Mouse (Mus musculus) stomach, postnatal 0 days (tissue): ENCODE measurements around the gene Gm44790. TPM values are rescaled to one million over a fixed set of nuclear protein-coding genes. Genes with fewer than 3 reads are reported as not detected.

Experiments
- ATAC-seq: fragments of 200-750 bp; cut with Nextera tagmentation; 2 replicates; pipeline ENCODE4 v1.8.0; 2017; ENCODE audit not compliant: low FRiP score, low TSS enrichment
- DNase-seq: peaks from one replicate; pipeline ENCODE4 v3.0.0-alpha.2; 2016; ENCODE audit warnings: low spot score
- H3K27ac ChIP-seq: fragments of 300-500 bp; sonication (generic); replicated peaks from 2 replicates; pipeline ENCODE4 v1.5.1; 2014; ENCODE audit warnings: mild to moderate bottlenecking, control low read depth
- H3K27me3 ChIP-seq: fragments of 300-500 bp; sonication (generic); 2 replicates; pipeline ENCODE4 v1.6.1; 2014; ENCODE audit warnings: low read length; ENCODE audit not compliant: control insufficient read depth, insufficient read depth
- H3K36me3 ChIP-seq: fragments of 300-500 bp; sonication (generic); 2 replicates; pipeline ENCODE4 v1.6.1; 2014; ENCODE audit warnings: low read length, mixed read lengths; ENCODE audit not compliant: control insufficient read depth, insufficient read depth
- H3K4me1 ChIP-seq: fragments of 300-500 bp; sonication (generic); replicated peaks from 2 replicates; pipeline ENCODE4 v1.6.1; 2014; ENCODE audit warnings: antibody characterized with exemption; ENCODE audit not compliant: control insufficient read depth, insufficient read depth
- H3K4me2 ChIP-seq: fragments of 300-500 bp; sonication (generic); replicated peaks from 2 replicates; pipeline ENCODE4 v1.6.1; 2014; ENCODE audit warnings: low read depth, mild to moderate bottlenecking, control low read depth, moderate library complexity
- H3K4me3 ChIP-seq: fragments of 300-500 bp; sonication (generic); 2 replicates; pipeline ENCODE4 v1.5.1; 2014; ENCODE audit warnings: low read depth, low read length, control low read depth
- H3K9ac ChIP-seq: fragments of 300-500 bp; sonication (generic); 2 replicates; pipeline ENCODE4 v1.6.1; 2014; ENCODE audit warnings: mild to moderate bottlenecking, low read length, control low read depth, mixed read lengths
- H3K9me3 ChIP-seq: fragments of 300-500 bp; sonication (generic); 2 replicates; pipeline ENCODE4 v1.6.1; 2016; ENCODE audit warnings: low read length; ENCODE audit not compliant: control insufficient read depth
- CTCF ChIP-seq: IDR thresholded peaks from 2 replicates; pipeline ENCODE4 v1.5.1; 2016; ENCODE audit warnings: antibody characterized with exemption, low read depth, mild to moderate bottlenecking, moderate library complexity
- EP300 ChIP-seq: optimal IDR thresholded peaks from 2 replicates; pipeline ENCODE3; 2016; ENCODE audit warnings: antibody characterized with exemption
- WGBS: fragments of 180-500 bp; shearing (Covaris S2); extraction: QIAGEN DNeasy Blood & Tissue Kit; methylation state at CpG from one replicate; pipeline ENCODE4 v1.1.7; 2014; 5-methylcytosine and 5-hydroxymethylcytosine counted together
- polyA plus RNA-seq: library from polyadenylated mRNA; unstranded; fragments of >200 nt; fragmentation: Nextera tagmentation; extraction: Ambion mirVana; gene quantifications from 2 replicates; pipeline ENCODE4 v1.2.1, GENCODE M21; 2015

Gm44790 gene
- polyA plus RNA-seq, 1 experiment from 2014 or later: not detected

- Histone ChIP-seq H3K9me3 (no peaks in the 10 kb centered on the region), H3K27ac (peak overlapping the region; percentile 45; the same call in 1 of the 2 replicates), H3K4me1 (no peaks in the 10 kb centered on the region), H3K36me3 (peaks cover 13% of the 10 kb centered on the region; the same call in 1 of the 2 replicates), H3K27me3 (no peaks in the 10 kb centered on the region), H3K4me3 (no peak overlapping the region), H3K4me2 (peak overlapping the region; percentile 65), H3K9ac (no peak overlapping the region)
- 72% methylated on average over 9 of the region's 9 CpGs for WGBS
- ATAC-seq: no peak
- DNase-seq: no peak
- no peak for TF ChIP-seq EP300
- TF ChIP-seq CTCF: no peak
These were observed 31.4 kb upstream of the Gm44790 start for GRCm38 (mm10) chr6:86395021-86395420.

GRCm38 (mm10) chr6:86395969-86396368 lies 30.5 kb upstream of the Gm44790 start:
- H3K27me3 ChIP-seq: no peaks in the 10 kb centered on the region
- 24% methylated on average over 10 of the region's 10 CpGs for WGBS
- peak overlapping the region; percentile 89 for H3K9ac ChIP-seq
- H3K27ac ChIP-seq: peak overlapping the region; percentile 94
- no peak for DNase-seq
- peak overlapping the region; percentile 65 for H3K4me2 ChIP-seq
- no peaks in the 10 kb centered on the region for H3K9me3 ChIP-seq
- TF ChIP-seq EP300 (no peak), CTCF (no peak)
- no peak for ATAC-seq
- no peaks in the 10 kb centered on the region for H3K4me1 ChIP-seq
- H3K36me3 ChIP-seq: peaks cover 5% of the 10 kb centered on the region; the same call in 1 of the 2 replicates
- H3K4me3 ChIP-seq: peak overlapping the region; percentile 94

- H3K36me3 ChIP-seq: peaks cover 2% of the 10 kb centered on the region; the same call in 1 of the 2 replicates
- H3K9ac ChIP-seq: peak within 1 kb of the TSS; percentile 89
- H3K27ac ChIP-seq: peak within 1 kb of the TSS; percentile 94
- DNase-seq (peak; percentile 90), ATAC-seq (peak; percentile 87)
- TF ChIP-seq CTCF (no peak), EP300 (no peak)
- no peaks in the 10 kb centered on the region for H3K27me3 ChIP-seq
- peak within 1 kb of the TSS; percentile 65 for H3K4me2 ChIP-seq
- no peaks in the 10 kb centered on the region for H3K4me1 ChIP-seq
- peak within 1 kb of the TSS; percentile 94 for H3K4me3 ChIP-seq
- WGBS: under 1% methylated on average over 51 of the region's 51 CpGs
- H3K9me3 ChIP-seq: no peaks in the 10 kb centered on the region
These were observed 29.7 kb upstream of the Gm44790 start, which contains the start of gene Pcyox1 for GRCm38 (mm10) chr6:86396581-86397256. Gene Pcyox1, minus strand, starts transcription at chr6:86397154.

GRCm38 (mm10) chr6:86397257-86397980 lies 29.0 kb upstream of the Gm44790 start:
- Histone ChIP-seq H3K36me3 (no peaks in the 10 kb centered on the region), H3K9me3 (no peaks in the 10 kb centered on the region), H3K9ac (peak overlapping the region; percentile 89), H3K27ac (peak overlapping the region; percentile 94), H3K4me3 (peak overlapping the region; percentile 94), H3K27me3 (no peaks in the 10 kb centered on the region), H3K4me2 (peak overlapping the region; percentile 65), H3K4me1 (no peaks in the 10 kb centered on the region)
- ATAC-seq (no peak; the same call in none of the 2 replicates), DNase-seq (no peak)
- TF ChIP-seq EP300 (no peak), CTCF (no peak; the same call in 1 of the 2 replicates)
- 4% methylated on average over 14 of the region's 14 CpGs for WGBS

GRCm38 (mm10) chr6:86398986-86399385 lies 27.5 kb upstream of the Gm44790 start:
- no peak for DNase-seq
- Histone ChIP-seq H3K9ac (no peak overlapping the region), H3K4me3 (no peak overlapping the region), H3K4me1 (no peaks in the 10 kb centered on the region), H3K27ac (no peak overlapping the region), H3K36me3 (no peaks in the 10 kb centered on the region), H3K27me3 (no peaks in the 10 kb centered on the region), H3K9me3 (no peaks in the 10 kb centered on the region), H3K4me2 (no peak overlapping the region)
- TF ChIP-seq EP300: no peak
- TF ChIP-seq CTCF: no peak
- WGBS: 84% methylated on average over 2 of the region's 2 CpGs
- no peak for ATAC-seq

- H3K4me2 ChIP-seq: no peak overlapping the region
- no peak overlapping the region for H3K9ac ChIP-seq
- no peaks in the 10 kb centered on the region for H3K36me3 ChIP-seq
- TF ChIP-seq EP300: no peak
- no peak for TF ChIP-seq CTCF
- ATAC-seq: peak; percentile 52; the same call in 1 of the 2 replicates
- peak; percentile 39 for DNase-seq
- peak overlapping the region; percentile 40; the same call in 1 of the 2 replicates for H3K27ac ChIP-seq
- no peaks in the 10 kb centered on the region for H3K27me3 ChIP-seq
- H3K4me3 ChIP-seq: no peak overlapping the region
- 63% methylated on average over 2 of the region's 2 CpGs for WGBS
- H3K9me3 ChIP-seq: no peaks in the 10 kb centered on the region
- no peaks in the 10 kb centered on the region for H3K4me1 ChIP-seq
These were observed 26.5 kb upstream of the Gm44790 start for GRCm38 (mm10) chr6:86399995-86400394.
